In genomic region chrX:101332031-101332374, GRCm38 (mm10) we compare ENCODE assay signal across 8 mouse cellular contexts. TPM values are rescaled to one million over a fixed set of nuclear protein-coding genes. Genes with fewer than 3 reads are reported as not detected.
DNase-seq lines count a peak whose midpoint lies in the region; ATAC-seq and TF ChIP-seq lines count a peak whose summit lies in the region.

No protein-coding gene starts in this region.

- no peaks in the 10 kb centered on the region for H3K9me3 ChIP-seq in kidney, embryonic 15.5 days (replicated peaks)
- no peaks in the 10 kb centered on the region for H3K9me3 ChIP-seq in hindbrain, embryonic 12.5 days (replicated peaks)
- no peaks in the 10 kb centered on the region for H3K9me3 ChIP-seq in midbrain, embryonic 12.5 days

- no peak for DNase-seq in kidney, postnatal 4 days
- DNase-seq in testis, postnatal 10 days (ENCODE audit: low spot score): no peak
- no peak for DNase-seq in layer of hippocampus, adult 9-10 months (ENCODE audit: low spot score)
- DNase-seq in left cerebral cortex, postnatal 4 days: no peak

- peak; percentile 21 for ATAC-seq in kidney, embryonic 15.5 days (replicated peaks; ENCODE audit: low FRiP score)
- peak; percentile 47 for ATAC-seq in hindbrain, embryonic 12.5 days (ENCODE audit: low FRiP score)
- ATAC-seq in midbrain, embryonic 12.5 days (ENCODE audit: low FRiP score, low read depth): peak; percentile 25

- H3K4me3 ChIP-seq in kidney, embryonic 15.5 days (replicated peaks): peak overlapping the region; percentile 43
- H3K4me3 ChIP-seq in cortical plate, adult 2 months (ENCODE audit: insufficient read depth, low read length): peak overlapping the region; percentile 48
- H3K4me3 ChIP-seq in hindbrain, embryonic 12.5 days: peak overlapping the region; percentile 32
- H3K4me3 ChIP-seq in midbrain, embryonic 12.5 days: peak overlapping the region; percentile 28

- H3K27ac ChIP-seq in kidney, embryonic 15.5 days: peak overlapping the region; percentile 90
- peak overlapping the region; percentile 99 for H3K27ac ChIP-seq in cortical plate, adult 2 months (ENCODE audit: insufficient read depth, low read length)
- H3K27ac ChIP-seq in hindbrain, embryonic 12.5 days: peak overlapping the region; percentile 93
- H3K27ac ChIP-seq in midbrain, embryonic 12.5 days (replicated peaks): peak overlapping the region; percentile 90

- 39% methylated on average over 9 of the region's 9 CpGs for WGBS in kidney, embryonic 15.5 days
- WGBS in hindbrain, embryonic 12.5 days: 51% methylated on average over 9 of the region's 9 CpGs
- WGBS in midbrain, embryonic 12.5 days: 55% methylated on average over 9 of the region's 9 CpGs

- H3K4me2 ChIP-seq in kidney, embryonic 15.5 days: peak overlapping the region; percentile 49
- H3K4me2 ChIP-seq in hindbrain, embryonic 12.5 days (replicated peaks): peak overlapping the region; percentile 45
- peak overlapping the region; percentile 44 for H3K4me2 ChIP-seq in midbrain, embryonic 12.5 days (replicated peaks)

- H3K9ac ChIP-seq in kidney, embryonic 15.5 days: 0 out of 2 replicates have a peak overlapping the region, but pooled peaks have one; percentile 18
- peak overlapping the region; percentile 43; the same call in 1 of the 2 replicates for H3K9ac ChIP-seq in hindbrain, embryonic 12.5 days
- 0 out of 2 replicates have a peak overlapping the region, but pooled peaks have one; percentile 41 for H3K9ac ChIP-seq in midbrain, embryonic 12.5 days (replicated peaks)

- H3K27me3 ChIP-seq in kidney, embryonic 15.5 days: no peaks in the 10 kb centered on the region; the same call in 1 of the 2 replicates
- H3K27me3 ChIP-seq in hindbrain, embryonic 12.5 days: no peaks in the 10 kb centered on the region; the same call in 1 of the 2 replicates
- H3K27me3 ChIP-seq in midbrain, embryonic 12.5 days: 0 out of 2 replicates have a peak, but pooled peaks cover 3% of the 10 kb centered on the region

- TF ChIP-seq CTCF in cortical plate, adult 2 months (IDR thresholded peaks at IDR 0.05; ENCODE audit: extremely low read depth, insufficient read depth, low read length): no peak

- H3K36me3 ChIP-seq in kidney, embryonic 15.5 days: no peaks in the 10 kb centered on the region
- no peaks in the 10 kb centered on the region for H3K36me3 ChIP-seq in hindbrain, embryonic 12.5 days
- H3K36me3 ChIP-seq in midbrain, embryonic 12.5 days: no peaks in the 10 kb centered on the region

- H3K4me1 ChIP-seq in kidney, embryonic 15.5 days: 0 out of 2 replicates have a peak, but pooled peaks cover 7% of the 10 kb centered on the region
- peaks cover 4% of the 10 kb centered on the region; the same call in 1 of the 2 replicates for H3K4me1 ChIP-seq in cortical plate, adult 2 months (ENCODE audit: control insufficient read depth, insufficient read depth, low read length)
- H3K4me1 ChIP-seq in hindbrain, embryonic 12.5 days: no peaks in the 10 kb centered on the region
- peaks cover 8% of the 10 kb centered on the region; the same call in 1 of the 2 replicates for H3K4me1 ChIP-seq in midbrain, embryonic 12.5 days

- no peak for TF ChIP-seq POLR2A in cortical plate, adult 2 months (IDR thresholded peaks at IDR 0.05; ENCODE audit: extremely low read depth, insufficient read depth, low read length)

- intact Hi-C loops in left cerebral cortex, postnatal 4 days (cut with DNase I): loop anchor here (5.0 kb wide), 1 partner anchor 200 kb away; no protein-coding TSS in a partner anchor

RNA-seq across cellular contexts. Expression of gene Nlgn3, which starts 33.0 kb away (rescaled TPM):
- 4.8 and 5.3 TPM in 2 replicates for polyA plus RNA-seq in kidney, embryonic 15.5 days (2015; fragmentation: Nextera tagmentation; extraction: Ambion mirVana)
- 49.1 and 51.5 TPM in 2 replicates for polyA plus RNA-seq in cortical plate, adult 2 months (2012; rRNA removed)
- 37.0 and 44.6 TPM in 2 replicates for polyA plus RNA-seq in hindbrain, embryonic 12.5 days (2016; fragmentation: Nextera tagmentation; extraction: Ambion mirVana)
- polyA plus RNA-seq in midbrain, embryonic 12.5 days (2016; fragmentation: Nextera tagmentation; extraction: Ambion mirVana): 28.3 and 34.2 TPM in 2 replicates
- 100 to 1,000 TPM; 166 to 183 TPM for total RNA-seq in left cerebral cortex, postnatal 4 days (2021)

RNA-seq across cellular contexts. Expression of gene Gjb1, which starts 44.2 kb away (rescaled TPM):
- polyA plus RNA-seq in kidney, embryonic 15.5 days (2015; fragmentation: Nextera tagmentation; extraction: Ambion mirVana): 20.0 and 21.4 TPM in 2 replicates
- 24.2 and 34.6 TPM in 2 replicates for polyA plus RNA-seq in cortical plate, adult 2 months (2012; rRNA removed)
- polyA plus RNA-seq in hindbrain, embryonic 12.5 days (2016; fragmentation: Nextera tagmentation; extraction: Ambion mirVana): 0.22 and 0.60 TPM in 2 replicates
- polyA plus RNA-seq in midbrain, embryonic 12.5 days (2016; fragmentation: Nextera tagmentation; extraction: Ambion mirVana): not detected in 2 replicates
- total RNA-seq in left cerebral cortex, postnatal 4 days (2021): 1 to 10 TPM; 2.2 to 2.7 TPM

RNA-seq across cellular contexts. Expression of gene Med12, which starts 58.2 kb away (rescaled TPM):
- polyA plus RNA-seq in kidney, embryonic 15.5 days (2015; fragmentation: Nextera tagmentation; extraction: Ambion mirVana): 32.3 and 35.6 TPM in 2 replicates
- 31.6 and 33.1 TPM in 2 replicates for polyA plus RNA-seq in cortical plate, adult 2 months (2012; rRNA removed)
- polyA plus RNA-seq in hindbrain, embryonic 12.5 days (2016; fragmentation: Nextera tagmentation; extraction: Ambion mirVana): 38.9 and 39.2 TPM in 2 replicates
- polyA plus RNA-seq in midbrain, embryonic 12.5 days (2016; fragmentation: Nextera tagmentation; extraction: Ambion mirVana): 40.0 and 40.4 TPM in 2 replicates
- 10 to 100 TPM; 41.6 to 42.8 TPM for total RNA-seq in left cerebral cortex, postnatal 4 days (2021)

Comparison
In these comparisons a context has a peak if more than half of its experiments do, and no peak if none do; other contexts are left out.
1. RNA of gene Gjb1, which starts 44.2 kb away (polyA plus RNA-seq): 24.2 to 34.6 TPM in cortical plate, adult 2 months and 20.0 to 21.4 TPM in kidney, embryonic 15.5 days; 0.22 to 0.60 TPM in hindbrain, embryonic 12.5 days and not detected in midbrain, embryonic 12.5 days; every median in the first group is over 10 times any median in the second.
2. Peak in every context shown above with its lines, with median percentiles within 50 percentile points of each other: ATAC-seq, H3K27ac ChIP-seq, H3K4me2 ChIP-seq, H3K4me3 ChIP-seq and H3K9ac ChIP-seq.